Mouse (Mus musculus) heart, postnatal 4 days (tissue): ENCODE data around the gene Lrrfip1. TPM values are rescaled to one million over a fixed set of nuclear protein-coding genes. Genes with fewer than 3 reads are reported as not detected.

Experiments
- DNase-seq: peaks from one replicate; pipeline ENCODE4 v3.0.0; 2021
- total RNA-seq, 2 experiments: library from RNA; stranded (reverse); gene quantifications; 2 replicates each; pipeline ENCODE4 v1.2.3; 2021

Gene Lrrfip1
- total RNA-seq, 2 experiments from 2014 or later, result 214 to 233 TPM

DNA sequence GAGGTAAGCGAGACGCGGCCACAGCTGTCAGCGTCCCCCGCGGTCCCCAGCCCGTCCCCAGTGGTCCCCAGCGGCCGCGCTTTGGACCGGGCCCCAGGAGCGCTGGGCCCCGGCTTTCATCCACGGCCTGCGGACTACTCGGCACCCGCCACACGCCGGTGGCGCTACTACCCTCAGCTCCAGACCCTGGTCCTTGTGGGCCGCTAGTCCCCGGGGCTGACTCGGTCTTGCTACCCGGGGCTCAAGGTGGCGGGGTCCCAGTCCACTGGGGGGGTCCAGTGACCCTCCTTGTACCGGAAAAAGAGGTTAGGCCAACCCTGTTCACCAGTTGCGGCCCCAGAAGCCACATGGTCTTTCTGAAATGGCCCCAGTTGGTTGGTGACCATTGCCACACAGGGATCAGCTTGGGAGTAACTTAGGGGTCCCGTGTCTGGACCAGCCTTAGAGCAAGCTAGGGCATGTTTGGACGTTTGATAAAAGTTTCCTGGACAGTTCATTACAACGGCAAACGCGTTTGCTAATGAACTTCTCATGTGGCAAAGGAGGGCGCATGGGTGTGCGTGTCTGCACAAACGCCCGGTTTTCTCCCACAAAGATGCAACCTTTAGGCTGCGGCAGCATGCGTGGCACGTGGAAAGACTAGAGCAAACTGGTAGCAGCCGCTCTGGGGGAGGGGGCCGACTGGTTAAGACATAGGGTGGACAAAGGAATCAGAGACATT, 514 bp downstream of the Lrrfip1 start:
- peak; percentile 32 for DNase-seq

DNA sequence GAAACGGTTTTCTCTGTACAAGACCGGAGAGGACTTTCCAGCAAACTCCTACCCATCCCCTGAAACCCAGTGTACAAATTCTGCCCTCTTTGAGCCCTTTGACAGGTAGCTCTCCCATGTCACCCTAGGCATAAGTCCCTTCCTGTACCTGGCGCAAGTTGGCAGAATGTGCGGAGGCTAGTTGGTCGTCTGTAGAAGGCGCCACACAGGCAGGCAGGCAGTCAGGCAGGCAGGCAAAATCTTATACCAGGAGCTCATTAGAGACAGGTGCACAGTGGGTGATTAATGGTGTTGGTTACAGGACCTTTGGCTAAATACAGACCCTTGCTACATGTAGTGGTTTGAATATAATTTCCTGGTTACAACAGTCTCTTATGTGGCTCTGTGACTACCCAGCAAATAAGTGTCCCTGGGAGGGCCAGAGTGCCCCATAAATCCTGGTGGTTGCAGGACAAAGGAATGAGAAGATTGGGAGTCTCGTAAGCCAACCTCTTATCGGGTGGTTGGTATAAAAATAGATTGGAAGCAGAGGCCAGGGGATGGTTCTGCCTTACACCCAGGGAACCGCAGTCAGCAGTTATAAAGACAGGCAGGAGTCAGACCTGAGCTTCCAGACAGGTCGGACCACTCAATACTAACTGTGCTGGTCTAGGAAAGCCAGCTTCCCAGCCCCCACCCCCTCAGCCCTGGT, 1.5 kb downstream of the Lrrfip1 start:
- peak; percentile 57 for DNase-seq

DNA sequence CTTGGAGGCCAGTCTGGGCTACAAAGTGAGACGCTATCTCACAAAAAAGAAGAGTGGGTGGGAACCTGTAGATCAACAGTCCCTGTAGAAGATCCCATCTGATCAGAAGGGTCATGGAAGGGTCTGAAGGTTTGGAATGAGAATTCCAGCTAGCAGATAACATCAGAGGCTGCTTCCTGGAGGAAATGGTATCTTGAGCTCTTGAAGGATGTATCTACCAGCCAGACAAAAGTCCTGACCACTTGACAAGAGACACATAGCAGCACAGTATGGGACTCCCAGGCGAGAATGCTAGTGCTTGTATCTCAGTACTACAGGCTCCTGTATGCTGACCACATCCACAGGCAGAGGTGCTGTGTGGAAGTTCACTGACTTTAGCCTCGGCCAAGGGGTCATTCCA, 2.6 kb downstream of the Lrrfip1 start:
- DNase-seq, result no peak

DNA sequence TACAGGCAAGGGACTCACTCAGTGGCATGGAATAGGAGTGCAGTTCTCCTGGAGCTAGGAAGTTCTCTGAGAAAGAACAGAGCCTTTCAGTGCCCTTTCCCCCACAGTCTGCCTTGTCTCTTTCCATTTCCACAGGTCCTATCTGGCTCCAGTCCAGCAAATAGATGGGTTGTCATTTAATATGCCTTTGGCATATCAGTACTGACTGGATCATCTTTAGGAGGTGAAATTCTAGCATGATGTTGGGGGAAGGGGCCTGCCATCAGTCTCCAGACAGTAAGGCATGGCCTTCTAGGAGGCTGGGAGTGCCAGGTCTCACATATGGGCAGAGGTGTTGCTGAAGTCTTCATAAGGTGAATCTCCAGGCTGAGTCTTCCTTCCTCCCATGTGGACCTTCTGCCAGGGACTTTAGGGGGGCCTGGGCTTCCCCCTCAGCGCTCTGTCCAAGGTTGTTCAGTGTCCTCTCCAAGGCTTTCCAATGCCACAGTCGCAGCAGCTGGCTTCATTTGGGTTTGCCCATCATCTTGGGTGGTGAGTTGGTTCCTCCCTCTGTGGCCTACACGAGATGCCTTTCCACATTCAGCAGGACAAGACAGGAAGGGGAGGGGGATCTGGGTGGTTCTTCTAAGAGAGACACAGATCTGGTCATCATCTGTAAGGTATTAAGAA, 3.5 kb downstream of the Lrrfip1 start:
- peak; percentile 31 for DNase-seq

DNA sequence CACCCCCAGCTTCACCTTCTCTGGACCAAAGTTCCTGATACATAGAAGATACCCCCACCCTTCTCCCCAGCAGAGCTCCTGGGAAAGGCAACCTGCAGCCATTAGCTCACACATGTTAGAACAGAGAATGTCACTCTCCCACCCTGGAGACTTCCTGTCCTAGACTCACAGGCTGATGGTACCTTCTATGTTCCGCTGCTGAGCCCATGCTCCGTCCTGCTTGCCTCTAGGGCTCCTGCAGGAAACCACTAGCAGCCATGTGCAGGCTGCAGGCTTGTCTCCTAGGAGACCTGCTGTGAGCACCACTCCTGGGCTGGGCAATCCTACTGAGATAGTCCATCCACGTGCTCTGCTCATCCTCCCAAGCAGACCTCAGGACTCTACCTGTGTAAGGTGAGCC, 4.1 kb downstream of the Lrrfip1 start:
- peak; percentile 14 for DNase-seq

DNA sequence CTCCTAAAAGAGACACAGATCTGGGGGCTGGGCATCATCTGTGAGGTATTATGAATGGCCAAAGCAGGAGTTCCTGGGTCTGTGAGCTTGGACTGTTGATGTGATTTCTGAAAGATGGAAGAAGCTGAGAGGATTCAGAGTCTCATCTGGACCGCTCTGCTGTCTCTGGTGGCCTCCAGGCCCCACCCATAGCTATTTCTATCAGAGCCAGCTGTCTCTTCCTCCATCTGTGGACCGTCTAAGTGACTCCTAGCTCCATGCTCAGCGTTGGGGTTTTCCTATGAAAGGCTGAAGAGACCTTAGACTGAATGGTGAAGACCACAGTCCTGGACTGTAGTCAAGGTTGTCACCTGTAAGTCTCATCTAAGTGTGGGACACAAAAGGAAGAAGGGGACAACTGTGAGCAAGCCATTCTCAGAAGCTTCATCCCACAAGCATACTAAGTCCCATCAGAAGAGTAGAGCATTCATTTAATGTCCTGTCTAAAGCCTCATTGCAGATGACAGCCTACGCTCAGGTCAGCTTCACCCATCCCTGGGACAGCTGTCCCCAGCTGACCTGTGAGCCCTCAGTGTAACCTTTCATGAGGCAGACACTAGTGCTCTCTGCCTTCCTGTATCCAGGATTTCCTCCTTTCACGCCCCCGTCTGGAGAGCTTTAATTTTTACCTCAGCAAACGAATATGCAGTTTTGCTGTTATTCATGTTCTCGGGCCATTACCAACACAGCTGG, 5.2 kb downstream of the Lrrfip1 start:
- DNase-seq, result no peak

DNA sequence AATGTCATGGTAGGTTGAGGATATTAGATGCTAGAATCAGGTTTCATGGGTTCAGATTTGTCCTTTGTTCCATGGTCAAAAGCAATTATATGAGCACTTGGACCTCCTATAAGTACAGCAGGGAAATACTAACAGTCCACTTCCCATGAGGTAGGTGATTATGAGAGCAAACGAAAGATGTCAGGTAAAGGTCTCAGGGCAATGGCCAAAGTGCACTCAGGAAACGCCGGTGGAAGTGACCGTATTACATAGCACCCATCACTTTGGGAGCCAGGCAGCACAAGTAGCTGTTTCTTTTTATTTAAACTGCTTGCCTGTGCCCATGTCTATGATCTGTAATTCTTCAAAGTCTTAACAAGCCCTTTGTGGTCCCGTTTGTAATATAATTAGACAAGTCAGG, 7.5 kb downstream of the Lrrfip1 start:
- no peak for DNase-seq

DNA sequence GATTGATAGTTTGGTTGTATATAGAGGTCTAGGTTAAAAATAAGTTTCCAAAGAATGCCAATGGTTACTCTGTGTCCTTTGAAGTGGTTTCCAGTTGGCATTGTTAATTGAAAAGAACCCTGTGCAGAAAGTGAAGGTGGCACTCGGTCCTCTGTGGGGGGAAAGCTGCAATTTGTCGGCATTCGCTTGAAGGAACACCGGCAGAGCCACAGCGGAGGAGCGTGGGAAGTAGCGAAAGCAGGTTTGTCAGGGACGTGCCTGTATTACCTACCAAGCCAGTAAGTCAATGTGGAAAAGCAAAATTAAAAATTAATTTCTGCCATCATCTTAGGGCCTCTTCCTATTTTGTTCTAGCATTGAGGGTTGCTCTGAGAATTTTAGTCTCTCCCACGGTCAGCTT, 8.2 kb downstream of the Lrrfip1 start:
- no peak for DNase-seq

DNA sequence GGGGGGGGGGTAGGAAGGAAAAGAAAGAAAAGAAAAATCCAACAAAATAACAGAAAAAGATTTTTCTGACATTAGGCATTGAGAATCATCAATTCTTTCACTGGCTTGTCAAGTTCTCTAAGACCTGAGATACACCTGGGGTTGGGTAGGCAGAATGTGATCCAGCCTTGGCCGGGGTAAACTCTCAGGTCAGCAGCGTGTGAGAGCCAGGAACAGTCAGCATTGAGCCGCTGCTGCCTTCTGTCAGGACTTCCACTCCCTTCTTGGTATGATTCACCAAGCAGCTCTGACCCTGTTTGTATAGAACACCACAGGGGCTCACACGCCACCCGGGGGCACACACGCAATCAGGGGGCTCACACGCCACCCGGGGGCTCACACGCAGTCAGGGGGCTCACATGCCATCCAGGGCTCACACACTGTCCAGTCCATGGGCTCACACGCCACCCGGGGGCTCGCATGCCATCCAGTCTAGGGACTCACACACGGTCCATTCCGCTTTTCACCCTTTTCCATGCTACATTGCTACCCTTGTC, 9.7 kb downstream of the Lrrfip1 start:
- no peak for DNase-seq

DNA sequence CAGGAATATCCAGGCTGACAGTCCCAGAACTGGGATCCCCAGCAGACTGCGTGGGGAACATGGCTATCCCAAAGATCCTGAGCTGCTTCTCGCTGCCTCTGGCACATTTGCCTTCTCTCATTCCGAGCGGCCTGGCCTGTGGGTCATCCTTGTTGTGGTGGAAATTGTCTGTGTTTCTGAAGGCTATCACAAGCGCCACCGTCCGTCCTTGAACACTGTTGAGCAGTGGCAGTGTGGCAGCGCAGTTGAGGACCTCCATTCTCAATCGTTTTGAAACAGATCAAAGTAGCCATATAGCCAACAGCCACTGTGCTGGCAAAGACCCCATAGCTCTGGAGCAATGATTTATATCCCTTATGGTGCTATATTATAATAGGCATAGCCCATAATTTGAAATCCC, 10.2 kb downstream of the Lrrfip1 start:
- DNase-seq, result no peak

DNA sequence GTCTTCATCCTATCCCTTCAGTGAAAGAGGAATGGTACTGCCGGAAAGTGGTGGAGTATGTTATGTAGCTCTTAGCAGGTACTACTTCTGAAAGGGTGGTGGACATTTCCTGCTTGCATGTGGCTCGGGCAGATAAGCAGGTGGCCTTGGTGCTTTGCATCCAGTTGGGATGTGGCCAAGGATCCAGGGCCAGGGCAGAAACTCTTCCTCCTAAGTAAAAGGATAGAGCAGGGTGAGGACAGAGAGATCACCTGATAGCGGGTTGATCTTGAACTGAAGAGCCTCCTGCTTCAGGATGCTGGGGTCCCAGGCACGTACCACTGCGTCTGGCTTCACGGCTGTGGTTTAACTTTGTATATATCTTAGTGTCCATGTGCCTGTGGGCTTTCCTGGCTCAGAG, 10.7 kb downstream of the Lrrfip1 start:
- no peak for DNase-seq

DNA sequence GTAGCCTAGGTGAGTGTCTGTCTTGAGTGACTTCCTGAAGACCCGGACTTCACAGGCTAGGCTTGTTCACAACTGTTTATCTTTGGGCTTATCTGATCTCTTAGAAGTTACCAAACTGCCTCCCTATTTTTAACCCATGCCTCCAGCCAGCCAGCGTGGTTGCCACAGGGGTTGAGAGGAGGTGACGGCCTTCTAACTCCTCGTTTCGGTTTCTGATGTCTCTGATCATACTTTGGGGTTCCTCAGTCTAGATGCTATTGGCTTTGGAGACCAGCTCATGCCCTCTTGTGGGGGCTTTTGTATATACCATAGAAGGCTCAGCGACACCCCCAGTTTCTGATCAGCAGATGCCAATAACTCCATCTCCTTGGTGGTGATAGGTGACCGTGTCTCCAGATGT, 11.7 kb downstream of the Lrrfip1 start:
- DNase-seq, result peak; percentile 3

DNA sequence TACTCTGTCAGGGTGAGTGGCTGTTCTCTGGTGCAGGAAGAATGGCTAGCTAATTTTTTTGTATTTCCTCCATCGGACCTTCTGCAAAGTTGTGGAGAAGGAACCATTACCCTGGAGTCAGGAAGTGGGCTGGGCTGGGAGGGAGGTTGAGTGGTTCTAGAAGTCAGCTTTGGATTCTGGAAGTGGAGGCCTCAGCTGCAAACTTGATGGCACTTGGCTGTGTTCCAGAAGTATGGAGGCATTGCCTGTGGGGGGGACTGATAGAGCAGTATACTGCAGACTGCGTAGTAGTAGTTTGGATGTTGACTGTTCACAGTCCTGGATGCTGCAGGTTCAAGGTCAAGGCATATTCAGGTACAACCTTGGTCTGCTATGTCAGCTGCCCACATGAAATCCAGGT, 12.2 kb downstream of the Lrrfip1 start:
- no peak for DNase-seq

DNA sequence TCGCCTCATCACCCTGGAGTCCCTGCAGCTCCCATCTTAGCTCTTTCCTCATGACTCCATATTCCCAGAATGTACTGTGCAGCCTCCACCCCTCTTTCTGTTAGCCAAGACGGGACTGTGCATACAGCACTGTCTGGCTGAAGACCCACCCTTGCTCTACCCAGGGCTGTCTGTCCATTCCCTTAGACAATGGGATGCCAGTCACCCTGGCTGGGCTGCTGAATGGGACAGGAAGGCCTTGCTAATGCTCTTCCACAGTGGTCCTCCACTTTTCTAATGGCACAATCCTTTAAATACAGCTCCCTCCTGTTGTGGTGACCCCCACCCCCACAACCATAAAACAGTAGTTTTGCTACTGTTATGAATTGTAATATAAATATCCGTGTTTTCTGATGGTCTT, 12.8 kb downstream of the Lrrfip1 start:
- no peak for DNase-seq

DNA sequence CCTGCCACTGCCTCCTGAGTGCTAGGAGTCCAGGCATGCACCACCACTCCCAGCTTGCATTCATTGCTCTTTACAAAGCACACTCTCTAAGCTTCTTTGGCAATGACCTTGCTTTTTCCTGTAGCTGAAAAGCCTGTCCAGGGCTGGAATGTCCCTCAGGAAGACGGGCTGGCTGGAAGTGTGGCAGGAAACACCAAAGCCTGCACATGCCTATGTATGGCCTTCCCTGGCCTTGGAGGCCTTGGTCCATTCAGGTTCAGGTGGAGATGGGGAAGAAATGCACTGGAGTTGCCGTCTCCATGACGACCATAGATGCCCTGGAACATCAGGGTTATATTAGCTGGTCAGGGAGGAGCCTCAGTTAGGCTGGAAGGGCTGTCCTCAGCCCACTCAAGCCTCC, 15.3 kb downstream of the Lrrfip1 start:
- DNase-seq, result peak; percentile 60

DNA sequence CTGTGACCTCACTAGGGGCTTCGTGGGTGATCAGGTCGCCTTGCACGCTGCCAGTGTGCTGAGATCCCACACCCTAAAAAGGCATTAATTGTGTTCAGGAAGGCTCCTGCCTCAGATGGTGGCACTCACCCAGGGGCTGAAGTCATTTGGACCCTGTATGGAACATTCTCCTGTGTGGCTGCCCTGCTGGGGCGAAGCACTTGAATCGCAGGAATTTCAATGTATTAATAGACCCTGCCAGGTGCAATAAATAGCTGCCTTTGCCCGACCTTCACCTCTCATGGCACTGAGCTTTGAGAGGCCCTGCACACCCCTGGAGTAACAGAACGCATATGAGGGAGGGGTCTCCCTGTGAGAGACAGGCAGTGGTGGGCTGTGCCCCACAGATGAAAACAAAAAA, 17.0 kb downstream of the Lrrfip1 start:
- peak; percentile 87 for DNase-seq

DNA sequence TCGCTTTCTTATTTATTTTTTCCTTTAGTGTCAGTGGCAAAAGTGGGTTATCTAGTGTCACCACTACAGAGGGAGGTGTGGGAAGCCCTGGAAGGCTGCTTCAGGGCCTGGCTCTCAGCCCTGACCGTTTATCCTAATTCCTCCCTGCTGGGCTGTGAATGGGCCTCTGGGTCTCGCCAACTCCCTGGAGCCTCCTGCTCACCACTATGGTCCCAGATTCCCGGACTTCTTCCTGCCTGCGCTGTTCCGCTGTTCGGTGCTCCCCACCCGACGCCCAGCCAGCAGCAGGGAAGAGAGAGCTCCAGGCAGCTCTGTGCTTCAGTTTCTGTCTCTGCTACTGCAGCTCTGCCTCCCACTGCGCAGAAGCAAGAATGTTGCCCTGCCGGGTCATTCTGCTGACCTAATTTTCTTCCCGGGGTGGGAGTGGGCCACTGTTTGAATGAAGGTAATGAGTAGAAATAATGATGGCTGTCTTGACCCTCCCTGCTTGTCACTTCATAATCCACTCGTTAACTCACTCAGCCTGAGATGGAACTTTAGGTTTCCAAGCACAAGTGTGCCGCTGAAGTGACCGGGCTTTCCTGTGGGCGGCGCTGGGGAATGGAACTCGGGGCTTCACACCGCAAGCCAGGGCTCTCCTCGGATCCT, 18.7 kb downstream of the Lrrfip1 start:
- peak; percentile 76 for DNase-seq

DNA sequence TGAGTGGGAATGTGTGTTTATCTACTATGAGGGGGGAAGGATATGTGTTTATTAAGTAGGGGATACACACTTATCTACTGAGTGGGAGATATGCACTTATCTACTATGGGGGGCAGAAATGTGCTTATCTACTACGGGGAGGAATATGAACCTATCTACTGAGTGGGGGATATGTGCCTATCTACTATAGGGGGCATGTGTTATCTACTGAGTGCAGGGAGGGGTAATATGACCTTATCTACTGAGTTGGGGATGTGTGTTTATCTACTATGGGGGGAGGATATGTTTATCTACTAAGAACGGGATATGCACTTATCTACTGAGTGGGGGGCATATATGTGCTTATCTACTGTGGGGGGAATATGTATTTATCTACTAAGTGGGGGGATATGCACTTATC, 20.8 kb downstream of the Lrrfip1 start:
- no peak for DNase-seq

DNA sequence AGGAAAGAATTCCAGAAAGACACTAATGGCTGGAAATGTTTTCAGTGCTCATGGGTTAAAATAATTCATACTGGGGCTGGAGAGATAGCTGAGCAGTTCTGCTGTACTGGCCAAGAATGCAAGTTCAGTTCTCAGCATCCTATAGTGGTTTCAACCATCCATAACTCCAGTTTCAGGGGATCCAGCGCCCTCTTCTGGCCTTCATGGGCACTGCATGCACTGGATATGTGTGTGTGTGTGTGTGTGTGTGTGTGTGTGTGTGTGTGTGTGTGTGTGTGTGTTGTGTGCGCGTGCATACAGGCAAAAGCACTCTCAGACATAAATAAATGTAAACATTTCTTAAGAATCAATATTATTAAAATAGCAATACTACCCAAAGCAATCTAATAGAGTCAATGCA, 22.8 kb downstream of the Lrrfip1 start:
- no peak for DNase-seq

DNA sequence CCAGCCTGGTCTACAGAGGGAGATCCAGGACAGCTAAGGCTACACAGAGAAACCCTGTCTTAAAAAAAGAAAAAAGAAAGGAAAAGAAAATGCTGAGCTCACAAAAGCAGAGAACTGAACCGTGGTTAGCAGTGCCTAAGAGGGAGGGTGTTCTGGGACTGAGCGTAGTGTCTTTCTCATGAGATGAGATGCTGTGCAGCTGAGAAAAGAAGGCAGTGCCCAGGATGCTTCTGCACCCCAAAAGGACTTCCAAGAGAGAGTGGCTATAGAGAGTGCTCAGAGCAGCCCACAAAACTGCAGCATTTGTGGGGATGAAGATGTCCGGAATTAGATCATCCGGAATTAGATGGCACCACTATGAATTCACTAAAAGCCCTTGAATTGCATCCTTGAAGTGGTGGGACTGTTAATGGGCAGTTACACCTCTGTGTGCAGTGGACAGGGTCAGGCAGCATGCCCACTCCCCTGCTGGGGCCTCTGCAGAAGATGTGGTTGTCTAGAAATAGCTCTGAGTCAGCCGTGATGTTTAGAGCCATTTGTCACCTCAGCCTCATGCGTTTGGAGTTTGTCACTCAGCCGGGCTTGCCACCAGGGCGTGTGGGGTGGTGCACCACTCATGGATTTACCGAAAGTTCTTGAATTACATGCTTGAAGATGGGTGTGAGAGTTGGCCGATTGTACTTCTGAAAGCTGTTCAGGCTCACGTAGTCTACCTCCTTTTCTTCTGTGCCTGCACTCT, 23.8 kb downstream of the Lrrfip1 start:
- DNase-seq, result peak; percentile 74

DNA sequence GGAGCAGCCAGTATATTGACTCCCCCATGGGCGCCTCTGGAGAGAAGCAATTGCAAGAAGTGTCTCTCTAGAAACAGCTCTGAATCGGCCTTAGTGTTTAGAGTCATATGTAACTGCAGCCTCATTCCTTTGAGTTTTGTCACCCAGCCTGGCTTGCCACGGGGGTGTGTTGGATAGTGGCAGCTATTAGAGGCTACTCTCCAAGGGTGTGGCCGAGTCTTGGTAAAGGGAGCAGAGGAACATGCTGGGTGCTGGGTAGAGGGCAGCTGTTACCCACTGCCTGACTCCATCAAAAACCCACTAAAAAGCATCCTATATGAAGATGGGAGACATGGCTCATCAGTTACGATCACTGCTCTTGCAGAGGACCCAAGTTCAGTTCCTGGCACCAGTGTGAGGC, 24.7 kb downstream of the Lrrfip1 start:
- no peak for DNase-seq

DNA sequence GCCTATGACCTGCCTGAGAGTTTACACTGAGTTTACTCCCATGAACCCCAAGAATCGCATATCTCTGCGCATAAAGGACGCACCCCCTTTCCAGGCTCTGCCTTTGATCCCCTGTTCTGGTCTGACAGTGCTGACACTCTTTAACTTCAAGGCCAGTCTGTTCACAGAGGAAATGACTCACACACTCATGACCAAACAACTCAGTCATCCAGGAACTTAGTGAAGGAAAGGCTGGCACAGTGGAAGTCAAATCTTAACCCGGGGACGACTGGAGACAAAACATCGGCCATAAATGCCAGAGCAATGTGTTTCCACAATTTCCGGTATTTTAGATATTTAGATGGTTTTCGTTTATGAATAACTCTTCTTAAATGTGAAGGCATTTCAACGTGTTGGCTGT, 25.4 kb downstream of the Lrrfip1 start:
- no peak for DNase-seq
